Mouse (Mus musculus): Measurements from ENCODE around the gene Ampd3. TPM values are rescaled to one million over a fixed set of nuclear protein-coding genes. Genes with fewer than 3 reads are reported as not detected.
A peak's percentile ranks its signal among the peaks of the same experiment; 100 is the strongest.

Gene Ampd3
- total RNA-seq, 2 experiments from 2014 or later: 23.4 to 28.3 TPM

GRCm38 (mm10) chr7:110790878-110791277, 22.9 kb downstream of the Ampd3 start:
- intact Hi-C loops (cut with DNase I): no loop called here
- no peak for DNase-seq (ENCODE audit: extremely low spot score in 1 of 2, low spot score in 2 of 2)

GRCm38 (mm10) chr7:110792201-110792600, 24.2 kb downstream of the Ampd3 start:
- peak in 1 of 2 experiments; percentile 15 for DNase-seq (ENCODE audit: extremely low spot score in 1 of 2, low spot score in 2 of 2)
- intact Hi-C loops (cut with DNase I): no loop called here

- no peak for DNase-seq (ENCODE audit: extremely low spot score in 1 of 2, low spot score in 2 of 2)
- intact Hi-C loops (cut with DNase I): no loop called here
Observed at GRCm38 (mm10) chr7:110792834-110793233, 24.8 kb downstream of the Ampd3 start.

GRCm38 (mm10) chr7:110794722-110795121, 26.7 kb downstream of the Ampd3 start:
- intact Hi-C loops (cut with DNase I): no loop called here
- no peak for DNase-seq (ENCODE audit: extremely low spot score in 1 of 2, low spot score in 2 of 2)

- intact Hi-C loops (cut with DNase I): no loop called here
- peak in 1 of 2 experiments; percentile 44 for DNase-seq (ENCODE audit: extremely low spot score in 1 of 2, low spot score in 2 of 2)
Observed at GRCm38 (mm10) chr7:110796367-110797051, 28.5 kb downstream of the Ampd3 start.

DNA sequence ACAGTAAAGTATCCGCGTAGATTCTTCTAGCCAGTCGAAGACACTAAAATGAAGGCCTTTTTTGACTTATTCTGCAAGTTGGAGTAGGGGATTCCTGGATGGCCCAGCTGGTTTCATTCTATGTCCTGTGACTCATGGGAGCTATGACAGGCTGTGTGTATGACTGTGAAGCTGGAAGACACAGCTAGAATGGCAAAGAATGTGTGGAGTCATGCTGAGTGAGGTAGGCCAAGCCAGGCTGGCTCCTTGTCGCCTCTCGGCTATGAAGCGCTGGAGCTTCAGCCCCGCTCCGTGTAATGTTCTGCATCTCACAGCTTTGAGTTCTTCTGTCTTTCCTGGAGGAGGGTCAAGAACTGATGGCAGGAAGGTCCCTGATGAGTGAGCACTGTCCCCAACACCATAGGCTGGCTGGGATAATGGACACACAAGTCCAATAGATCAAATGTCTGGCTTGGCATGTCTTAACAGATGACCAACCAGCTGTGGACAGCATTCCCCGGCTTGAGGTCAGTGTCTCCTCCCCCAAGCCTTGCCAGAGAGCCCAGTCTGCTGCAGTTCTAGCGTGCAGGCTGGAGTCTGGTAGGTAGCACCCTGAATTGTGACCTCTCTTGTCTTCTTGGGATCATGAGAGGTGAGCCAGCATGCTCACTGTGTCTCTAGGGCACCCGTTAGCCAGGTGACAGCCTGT, 29.9 kb downstream of the Ampd3 start:
- intact Hi-C loops (cut with DNase I): no loop called here
- no peak for DNase-seq (ENCODE audit: extremely low spot score in 1 of 2, low spot score in 2 of 2)

- DNase-seq (ENCODE audit: extremely low spot score in 1 of 2, low spot score in 2 of 2): peak; percentile 83 to 87
- intact Hi-C loops (cut with DNase I): loop anchor here (1.0 to 5.0 kb wide), 2 partner anchors 74 to 154 kb away; no protein-coding TSS in a partner anchor
Observed at GRCm38 (mm10) chr7:110801028-110801427, 33.0 kb downstream of the Ampd3 start.

DNA sequence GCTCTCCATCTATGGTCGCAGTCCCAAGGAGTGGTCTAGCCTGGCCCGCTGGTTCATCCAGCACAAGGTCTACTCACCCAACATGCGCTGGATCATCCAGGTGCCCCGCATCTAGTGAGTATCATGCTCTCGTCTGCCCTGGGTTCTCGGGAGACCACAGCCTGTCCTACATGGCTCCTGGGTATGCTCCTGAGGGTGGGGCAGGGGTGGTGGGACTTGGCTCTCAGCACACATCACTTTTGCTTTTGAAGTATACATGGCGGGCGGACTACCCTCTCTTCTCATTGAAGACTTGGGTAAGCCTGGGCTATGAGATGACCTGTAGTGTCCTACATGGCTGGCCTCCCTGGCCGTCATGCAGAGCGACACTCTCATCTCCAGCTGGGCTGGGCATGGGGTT, 35.1 kb downstream of the Ampd3 start:
- DNase-seq (ENCODE audit: extremely low spot score in 1 of 2, low spot score in 2 of 2): no peak
- intact Hi-C loops (cut with DNase I): loop anchor here (5.0 kb wide), 1 partner anchor 156 kb away; no protein-coding TSS in a partner anchor

GRCm38 (mm10) chr7:110804266-110804665, 36.3 kb downstream of the Ampd3 start:
- DNase-seq (ENCODE audit: extremely low spot score in 1 of 2, low spot score in 2 of 2): peak; percentile 57 to 67
- intact Hi-C loops (cut with DNase I): loop anchor here (5.0 kb wide), 1 partner anchor 157 kb away; no protein-coding TSS in a partner anchor

DNA sequence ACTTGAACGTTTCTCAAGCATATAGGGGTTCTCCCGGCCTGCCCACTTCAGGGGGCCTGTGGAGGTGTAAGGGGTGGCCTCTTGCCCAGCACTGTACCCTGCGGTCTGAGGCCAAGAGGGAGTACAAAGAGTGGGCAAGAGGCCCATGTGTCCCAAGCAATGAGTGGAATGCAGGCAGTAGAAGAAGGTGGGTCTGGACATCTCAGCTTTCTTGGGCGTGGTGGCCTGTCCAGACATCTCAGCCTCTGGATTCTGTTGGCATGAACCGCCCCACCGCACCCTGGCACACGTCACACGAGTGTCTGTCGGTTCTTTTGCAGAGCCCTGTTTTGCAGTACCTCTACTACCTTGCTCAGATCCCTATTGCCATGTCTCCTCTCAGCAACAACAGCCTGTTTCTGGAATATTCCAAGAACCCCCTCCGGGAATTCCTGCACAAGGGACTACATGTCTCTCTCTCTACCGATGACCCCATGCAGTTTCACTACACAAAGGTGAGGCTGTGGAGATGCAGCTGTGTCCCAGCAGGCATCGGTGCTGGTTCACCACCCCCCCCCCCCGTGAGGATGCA, 39.5 kb downstream of the Ampd3 start:
- intact Hi-C loops (cut with DNase I): no loop called here

DNA sequence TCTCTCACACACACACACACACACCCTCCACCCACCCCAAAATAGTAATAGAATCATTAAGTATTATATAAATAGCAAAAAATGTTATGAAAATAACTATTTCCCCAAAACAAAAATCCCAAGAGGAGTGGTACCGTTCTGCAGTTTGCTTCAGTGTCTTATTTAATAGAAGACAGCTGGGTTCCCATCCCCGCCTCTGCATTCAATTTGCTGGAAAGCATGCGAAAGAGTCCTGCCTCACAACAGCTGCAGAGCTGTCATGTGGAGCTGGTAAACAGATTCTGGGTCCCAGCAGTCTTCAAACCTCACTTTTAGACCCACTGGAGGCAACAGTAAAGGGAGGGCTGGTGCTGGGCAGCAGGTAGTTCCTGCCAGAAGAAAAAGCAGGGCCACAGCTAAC, 41.0 kb downstream of the Ampd3 start:
- no peak for DNase-seq (ENCODE audit: extremely low spot score in 1 of 2, low spot score in 2 of 2)
- intact Hi-C loops (cut with DNase I): no loop called here

More for the DNA sequence above, 39.5 kb downstream of the Ampd3 start:
- DNase-seq (ENCODE audit: extremely low spot score in 1 of 2, low spot score in 2 of 2): no peak

GRCm38 (mm10) chr7:110809585-110810557, 41.9 kb downstream of the Ampd3 start:
- intact Hi-C loops (cut with DNase I): no loop called here
- no peak for DNase-seq (ENCODE audit: extremely low spot score in 1 of 2, low spot score in 2 of 2)

DNA sequence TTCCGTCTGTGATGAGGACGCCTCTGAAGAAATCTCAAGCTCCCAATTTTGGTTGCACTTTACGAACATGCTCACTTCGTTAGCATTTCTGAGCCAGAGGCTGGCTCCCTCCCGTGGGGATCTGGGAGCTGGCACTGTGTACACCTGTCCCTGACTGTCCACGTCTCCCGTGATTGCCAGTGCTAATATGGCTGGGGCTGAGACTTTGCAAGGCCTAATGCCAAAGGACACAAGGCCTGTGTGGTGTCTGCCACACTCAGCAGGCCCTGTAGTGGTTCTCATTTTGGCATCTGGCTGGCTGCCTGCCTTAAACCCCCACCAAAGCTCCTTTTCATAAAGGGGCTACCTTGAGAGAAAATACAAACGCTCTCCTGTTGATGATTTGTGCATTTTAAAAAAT, 43.0 kb downstream of the Ampd3 start:
- intact Hi-C loops (cut with DNase I): no loop called here
- DNase-seq (ENCODE audit: extremely low spot score in 1 of 2, low spot score in 2 of 2): no peak

GRCm38 (mm10) chr7:110811529-110811928, 43.5 kb downstream of the Ampd3 start:
- intact Hi-C loops (cut with DNase I): no loop called here
- peak in 1 of 2 experiments; percentile 55 for DNase-seq (ENCODE audit: extremely low spot score in 1 of 2, low spot score in 2 of 2)

- no peak for DNase-seq (ENCODE audit: extremely low spot score in 1 of 2, low spot score in 2 of 2)
- intact Hi-C loops (cut with DNase I): no loop called here
Observed at GRCm38 (mm10) chr7:110813983-110814382, 46.0 kb downstream of the Ampd3 start.

DNA sequence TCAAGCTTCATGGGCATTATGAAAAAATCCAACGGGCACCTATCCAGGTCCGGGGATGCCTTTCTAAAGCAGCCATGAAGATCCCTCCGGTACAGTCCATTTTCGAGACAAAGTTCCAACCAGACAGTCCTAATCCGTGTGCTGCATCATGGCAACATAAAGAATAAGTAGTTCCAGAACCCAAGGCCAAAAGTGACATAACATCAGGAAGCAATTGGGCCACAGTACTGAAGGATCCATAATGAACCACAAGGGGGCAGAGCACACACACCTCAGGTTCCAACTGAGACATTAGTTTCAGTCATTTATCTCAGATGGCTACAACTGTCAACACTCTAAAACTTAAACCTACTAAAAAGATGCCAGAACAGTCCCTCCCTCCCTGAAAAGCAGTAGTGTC, 48.0 kb downstream of the Ampd3 start:
- peak in 1 of 2 experiments; percentile 62 for DNase-seq (ENCODE audit: extremely low spot score in 1 of 2, low spot score in 2 of 2)
- intact Hi-C loops (cut with DNase I): loop anchor here (1.0 to 2.0 kb wide), 2 partner anchors 115 to 199 kb away; no protein-coding TSS in a partner anchor

- no peak for DNase-seq (ENCODE audit: extremely low spot score in 1 of 2, low spot score in 2 of 2)
- intact Hi-C loops (cut with DNase I): no loop called here
Observed at GRCm38 (mm10) chr7:110818206-110818605, 50.2 kb downstream of the Ampd3 start.

- no peak for DNase-seq (ENCODE audit: extremely low spot score in 1 of 2, low spot score in 2 of 2)
- intact Hi-C loops (cut with DNase I): no loop called here
Observed at GRCm38 (mm10) chr7:110818787-110819350, 50.9 kb downstream of the Ampd3 start.
